Mouse (Mus musculus): ENCODE results near the gene Skil.

The Skil gene

DNA sequence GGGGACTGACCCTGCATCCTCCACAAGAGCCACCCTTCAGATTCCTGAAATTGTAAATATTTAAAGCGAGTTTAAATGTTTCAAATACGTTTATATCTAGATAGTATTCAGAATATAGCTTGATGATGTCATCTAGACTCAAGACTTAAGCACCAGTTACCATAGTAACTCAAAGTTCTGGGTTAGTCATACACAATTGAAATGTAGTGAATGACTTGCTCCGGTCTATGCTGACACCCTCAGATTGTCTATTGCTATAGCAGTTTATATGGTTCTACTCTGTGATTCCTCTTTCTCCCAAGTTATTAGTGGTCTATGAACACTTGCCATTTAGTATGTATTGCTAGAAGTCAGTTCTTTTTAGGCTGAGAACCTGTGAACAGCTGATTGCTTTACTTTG lies 14.2 kb downstream of the Skil start:
- intact Hi-C loops (cut with DNase I) = no loop called here

DNA sequence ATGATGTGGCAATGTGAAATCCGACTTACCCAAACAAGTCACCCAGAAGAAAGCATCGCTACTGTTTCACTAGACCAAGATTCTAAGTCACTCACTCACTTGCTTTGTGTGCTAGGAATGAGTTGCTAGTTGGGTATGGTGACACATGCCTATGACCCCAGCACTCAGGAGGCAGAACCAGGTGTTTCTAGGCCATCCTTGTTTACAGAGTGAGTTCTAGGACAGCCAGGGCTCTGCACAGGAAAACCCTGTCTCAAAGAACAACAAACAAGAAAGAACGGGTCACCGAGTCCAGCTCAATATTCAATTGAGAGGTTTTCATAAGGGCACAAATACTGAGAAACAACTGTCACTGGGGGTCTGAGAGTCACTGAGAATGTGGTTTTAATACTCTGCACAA lies 28.2 kb downstream of the Skil start:
- intact Hi-C loops (cut with DNase I) = no loop called here

DNA sequence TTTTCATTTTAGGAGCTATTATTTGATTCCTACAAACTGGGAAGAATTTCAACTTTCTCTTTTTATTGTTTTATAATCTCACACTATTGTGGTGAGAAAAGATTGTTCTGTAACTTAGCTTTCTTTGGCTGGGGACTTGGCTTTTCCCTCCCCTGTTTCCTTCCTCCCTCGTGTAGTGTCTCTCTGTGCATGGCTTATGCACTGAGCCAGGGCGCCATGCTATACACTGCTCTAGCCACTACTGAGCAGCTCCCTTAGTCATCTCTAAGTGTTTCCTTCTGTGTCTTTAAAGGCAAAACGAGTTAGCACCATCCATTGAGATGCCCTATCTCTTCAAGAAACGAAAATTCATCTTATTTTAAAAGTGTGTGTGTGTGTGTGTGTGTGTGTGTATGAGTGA lies 31.4 kb downstream of the Skil start:
- intact Hi-C loops (cut with DNase I) = no loop called here

DNA sequence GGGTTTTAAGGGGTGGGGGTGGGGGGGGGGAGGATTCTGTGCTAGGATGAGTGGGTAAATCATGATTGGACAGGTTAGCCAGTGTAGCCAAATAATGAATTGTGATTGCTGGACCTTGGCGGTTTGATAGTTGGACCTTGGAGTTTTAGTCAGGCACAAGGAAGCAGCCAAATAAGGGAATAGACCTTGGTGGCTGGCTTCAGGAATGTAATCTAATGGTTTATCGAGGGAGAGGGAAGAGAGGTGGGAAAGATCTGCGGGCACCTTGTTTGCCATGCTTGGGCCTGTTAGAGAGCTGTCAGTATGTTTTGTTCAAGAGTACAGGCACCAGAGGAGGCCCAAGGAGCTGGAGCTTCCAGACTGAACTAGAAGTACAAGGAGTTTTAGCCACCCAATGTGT lies 32.0 kb downstream of the Skil start:
- intact Hi-C loops (cut with DNase I) = no loop called here

DNA sequence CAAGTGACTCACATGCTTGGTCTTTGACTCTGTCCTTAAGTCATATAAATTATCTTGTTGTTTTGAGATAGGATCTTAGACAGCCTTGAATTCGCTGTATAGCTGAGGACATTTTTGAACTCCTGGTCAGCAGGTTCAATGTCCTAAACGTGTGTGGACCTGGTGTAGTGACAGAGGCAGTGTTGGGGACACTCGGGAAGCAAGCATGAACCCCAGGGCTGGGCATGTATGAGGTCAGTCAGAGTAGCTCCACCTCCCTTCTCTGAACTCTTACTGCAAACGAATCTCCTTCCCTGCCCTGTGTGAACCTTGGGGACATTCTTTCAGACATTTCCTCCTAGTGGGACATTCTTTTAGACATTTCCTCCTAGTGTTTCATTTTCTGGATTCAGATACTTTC lies 34.9 kb downstream of the Skil start:
- intact Hi-C loops (cut with DNase I) = loop anchor here (5.0 to 10.0 kb wide), 2 partner anchors 32 to 155 kb away; partner anchors contain the start of gene Skil

DNA sequence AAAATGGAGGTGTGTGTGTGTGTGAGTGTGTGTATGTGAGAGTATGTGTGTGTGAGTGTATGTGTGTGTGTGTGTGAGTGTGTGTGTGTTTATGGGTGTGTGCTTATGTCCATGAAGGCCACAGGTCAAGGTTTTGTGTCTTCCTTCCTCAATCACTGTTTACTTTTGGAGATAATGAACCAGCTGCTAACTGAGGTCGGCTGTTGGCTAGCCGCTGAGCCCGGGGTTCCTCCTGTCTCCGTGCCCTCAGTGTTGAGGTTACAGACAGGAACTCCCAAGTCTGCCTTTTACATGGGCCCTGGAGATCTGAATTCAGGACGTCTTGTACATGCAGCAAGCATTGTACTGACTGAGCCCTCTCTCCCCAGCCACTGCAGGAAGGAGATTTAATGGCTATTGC lies 38.8 kb downstream of the Skil start:
- intact Hi-C loops (cut with DNase I) = loop anchor here (5.0 to 10.0 kb wide), 2 partner anchors 36 to 159 kb away; partner anchors contain the start of gene Skil

DNA sequence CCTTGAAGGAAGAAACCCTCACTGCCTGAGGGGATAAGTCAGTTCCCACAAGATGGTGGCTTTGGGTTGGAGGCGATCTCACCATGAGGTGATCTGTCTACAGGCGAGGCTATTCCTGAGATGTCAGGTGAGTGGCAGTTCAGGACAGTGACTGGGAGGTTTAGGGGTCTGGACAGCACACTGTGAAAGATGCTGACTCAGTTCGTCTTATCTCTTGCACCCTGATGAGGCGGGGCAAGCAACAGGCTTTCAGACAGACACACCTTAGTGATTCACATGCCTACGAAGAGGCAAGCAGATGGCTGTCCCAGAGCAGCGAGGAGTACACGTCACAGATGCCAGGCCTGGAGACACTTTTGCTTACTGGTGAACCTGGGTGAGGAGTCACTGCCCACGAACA lies 39.4 kb downstream of the Skil start:
- intact Hi-C loops (cut with DNase I) = loop anchor here (5.0 to 10.0 kb wide), 2 partner anchors 37 to 159 kb away; partner anchors contain the start of gene Skil

DNA sequence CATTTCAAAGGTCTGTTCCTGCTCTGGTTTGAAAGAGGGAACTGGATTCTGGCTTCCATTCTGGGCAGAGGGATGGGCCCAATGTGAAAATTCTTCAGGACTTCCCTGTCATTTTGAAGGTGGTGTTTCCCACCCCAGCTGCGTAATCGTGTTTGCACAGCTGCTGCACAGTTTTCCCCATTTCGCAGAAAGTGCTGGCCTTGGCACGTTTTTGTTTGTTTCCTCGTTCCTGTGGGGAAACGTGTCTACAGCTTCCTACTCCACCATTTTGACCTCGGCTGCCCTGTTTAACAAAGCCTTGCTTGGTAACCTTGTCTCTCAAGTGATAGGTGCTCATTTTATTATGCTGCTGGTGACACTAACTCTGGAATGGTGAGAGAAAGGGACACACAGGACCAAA lies 39.8 kb downstream of the Skil start:
- intact Hi-C loops (cut with DNase I) = loop anchor here (5.0 to 10.0 kb wide), 2 partner anchors 37 to 160 kb away; partner anchors contain the start of gene Skil

DNA sequence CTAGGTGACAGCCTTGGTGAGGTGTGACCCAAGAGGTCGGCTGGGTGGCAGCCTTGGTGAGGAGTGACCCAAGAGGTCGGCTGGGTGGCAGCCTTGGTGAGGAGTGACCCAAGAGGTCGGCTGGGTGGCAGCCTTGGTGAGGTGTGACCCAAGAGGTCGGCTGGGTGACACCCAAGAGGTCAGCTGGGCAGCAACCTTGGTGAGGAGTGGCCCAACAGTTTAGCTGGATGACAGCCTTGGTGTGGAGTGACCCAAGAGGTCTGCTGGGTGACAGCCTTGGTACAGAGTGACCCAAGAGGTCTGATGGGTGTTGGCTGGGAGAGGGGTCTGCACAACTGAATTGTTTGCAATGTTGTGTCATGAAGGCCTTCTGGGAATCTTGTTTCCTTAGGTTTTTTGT lies 41.7 kb downstream of the Skil start:
- intact Hi-C loops (cut with DNase I) = loop anchor here (10.0 kb wide), 1 partner anchor 162 kb away; no protein-coding TSS in a partner anchor

DNA sequence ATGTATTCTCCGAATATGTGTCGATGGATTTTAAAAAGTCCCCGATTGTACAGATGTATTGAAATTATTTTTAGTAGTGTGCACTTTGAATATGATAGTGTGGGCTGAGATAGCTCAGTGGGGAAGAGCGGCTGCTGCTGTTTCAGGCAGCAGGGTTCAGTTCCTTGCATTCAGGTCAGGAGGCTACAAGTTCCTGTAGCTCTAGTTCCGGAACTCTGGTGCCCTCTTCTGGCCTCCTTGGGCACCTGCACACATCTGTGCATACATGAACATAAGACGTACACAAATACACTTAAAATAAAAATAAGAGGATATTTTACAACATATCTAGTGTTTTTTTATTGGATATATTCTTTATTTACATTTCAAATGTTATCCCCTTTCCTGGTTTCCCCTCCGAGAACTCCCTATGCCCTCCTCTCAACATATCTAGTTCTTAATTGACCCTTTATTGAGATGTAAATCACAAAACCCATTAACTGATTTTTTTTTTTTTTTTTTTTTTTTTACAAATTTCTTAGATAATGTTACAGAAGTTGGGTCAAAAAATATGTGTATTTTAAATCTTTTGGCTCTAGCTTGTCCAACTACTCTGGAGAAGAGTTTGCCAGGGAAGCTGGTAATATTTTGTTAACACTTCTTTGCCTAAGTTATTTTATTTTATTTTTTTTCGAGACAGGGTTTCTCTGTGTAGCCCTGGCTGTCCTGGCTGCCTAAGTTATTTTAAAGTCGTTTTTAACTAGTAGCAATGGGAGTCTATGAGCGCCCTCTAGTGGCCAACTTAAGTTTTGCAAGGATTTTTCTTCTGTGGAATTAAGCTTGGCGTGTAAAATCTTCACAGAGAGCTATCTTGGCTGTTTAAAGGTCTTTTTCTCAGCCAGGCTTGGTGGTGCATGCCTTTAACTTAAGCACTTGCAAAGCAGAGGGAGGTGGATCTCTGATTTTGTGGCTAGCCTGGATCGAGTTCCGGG lies 43.9 kb downstream of the Skil start:
- intact Hi-C loops (cut with DNase I) = loop anchor here (2.0 to 10.0 kb wide), 2 partner anchors 82 to 164 kb away; no protein-coding TSS in a partner anchor

DNA sequence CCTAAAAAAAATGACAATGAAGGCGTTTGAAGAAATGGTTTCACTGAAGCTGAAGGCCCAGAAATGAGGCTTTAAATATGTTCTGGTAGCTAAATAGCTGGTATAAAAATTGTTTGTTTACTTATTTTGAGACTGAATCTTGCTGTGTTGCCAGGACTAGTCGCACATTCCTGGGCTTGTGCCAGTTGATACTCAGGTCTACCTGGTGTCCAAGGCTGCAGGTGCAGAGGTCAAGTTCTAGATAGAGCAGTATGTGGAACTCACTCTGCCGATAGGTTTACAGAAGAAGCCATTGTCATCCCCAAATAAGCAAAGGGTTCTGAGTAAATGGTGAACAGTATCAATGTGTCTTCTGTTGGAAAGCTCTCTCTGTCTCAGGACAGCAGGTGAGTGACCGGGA lies 46.8 kb downstream of the Skil start:
- intact Hi-C loops (cut with DNase I) = loop anchor here (10.0 kb wide), 1 partner anchor 547 kb away; the partner anchor contains the start of gene Actrt3

DNA sequence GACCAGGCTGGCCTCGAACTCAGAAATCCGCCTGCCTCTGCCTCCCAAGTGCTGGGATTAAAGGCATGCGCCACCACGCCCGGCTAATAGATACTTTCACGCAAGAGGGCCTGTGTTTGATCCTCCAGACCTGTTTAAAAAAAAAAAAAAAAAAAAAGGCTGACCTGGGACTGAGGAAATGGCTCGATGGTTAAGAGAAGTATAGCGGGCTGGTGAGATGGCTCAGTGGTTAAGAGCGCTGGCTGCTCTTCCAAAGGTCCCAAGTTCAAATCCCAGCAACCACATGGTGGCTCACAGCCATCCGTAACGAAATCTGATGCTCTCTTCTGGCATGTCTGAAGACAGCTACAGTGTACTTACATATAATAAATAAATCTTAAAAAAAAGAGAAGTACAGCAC lies 50.4 kb downstream of the Skil start:
- intact Hi-C loops (cut with DNase I) = loop anchor here (10.0 kb wide), 1 partner anchor 550 kb away; the partner anchor contains the start of gene Actrt3

DNA sequence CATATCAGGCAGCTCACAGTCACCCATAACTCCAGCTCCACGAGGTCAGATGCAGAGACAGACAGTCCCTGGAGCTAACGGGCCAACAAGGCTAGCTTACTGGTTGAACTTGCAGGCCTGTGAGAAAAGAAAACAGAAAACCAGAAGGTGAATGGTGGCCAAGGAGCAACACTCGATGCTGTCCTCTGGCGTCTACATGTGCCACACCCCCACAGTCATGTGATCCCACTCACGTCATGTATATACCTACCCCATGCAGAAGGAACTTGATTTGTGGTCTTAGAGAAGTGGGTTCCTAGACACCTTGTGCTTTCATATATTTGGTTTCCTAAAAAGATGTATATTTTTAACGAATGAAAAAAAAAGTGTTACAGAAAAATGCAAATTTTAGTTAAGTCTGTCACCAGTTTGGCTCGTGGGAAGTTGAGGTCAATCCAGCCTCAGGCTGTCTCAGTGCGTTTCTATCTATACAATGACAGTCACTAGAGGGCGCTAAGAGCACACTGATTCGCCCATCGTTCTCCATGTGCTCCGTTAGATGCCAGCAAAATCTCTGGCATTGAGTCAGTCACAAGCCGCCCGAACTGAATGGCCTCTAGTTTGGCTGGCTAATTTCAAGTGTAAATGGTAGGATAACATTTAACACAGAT lies 50.9 kb downstream of the Skil start:
- intact Hi-C loops (cut with DNase I) = loop anchor here (1.0 to 10.0 kb wide), 4 partner anchors 93 to 551 kb away; partner anchors contain the start of gene Actrt3

DNA sequence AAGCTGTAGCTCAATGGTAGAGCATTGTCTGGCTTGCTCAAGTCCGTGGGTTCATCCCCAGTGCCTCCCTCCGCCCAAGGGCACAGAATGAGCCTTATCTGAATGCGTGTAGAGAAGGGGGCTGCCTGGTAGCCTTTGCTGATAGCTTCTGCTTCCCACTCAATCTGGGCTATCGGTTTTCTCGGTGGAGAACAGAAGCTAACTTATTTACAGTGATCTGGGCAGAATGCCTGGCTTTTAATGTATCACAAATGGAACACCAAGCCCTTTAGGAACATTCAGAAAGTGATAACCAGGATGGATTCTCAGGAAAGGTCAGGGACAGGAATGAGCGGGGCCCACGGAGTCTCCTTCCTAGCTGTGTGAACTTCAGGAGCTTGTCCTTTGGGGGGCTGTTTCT lies 53.7 kb downstream of the Skil start:
- intact Hi-C loops (cut with DNase I) = loop anchor here (10.0 kb wide), 1 partner anchor 554 kb away; the partner anchor contains the start of gene Actrt3

DNA sequence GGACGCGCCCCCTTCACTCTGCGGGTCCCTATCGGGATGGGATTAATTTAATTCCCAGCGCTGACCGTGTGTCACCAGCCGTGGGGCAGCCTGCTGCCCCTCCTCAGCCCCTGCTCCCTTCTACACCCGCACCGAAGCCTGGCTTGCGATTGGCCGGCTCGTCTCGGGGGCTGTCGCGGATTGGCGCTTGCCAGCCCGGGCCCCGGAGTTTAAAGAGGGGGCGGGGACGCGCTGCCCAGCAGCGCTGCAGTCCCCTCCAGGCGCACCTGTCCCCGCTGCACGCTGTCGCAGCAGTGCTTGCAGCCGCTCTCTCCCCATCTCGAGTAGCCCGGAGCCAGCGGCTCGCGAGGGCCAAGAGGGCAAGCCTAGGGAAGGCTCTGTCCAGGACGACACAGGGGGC lies 54.8 kb downstream of the Skil start, which contains the start of gene Cldn11:
Cldn11 (plus strand) TSS at position 215 of the 400 bp plus-strand sequence.
- intact Hi-C loops (cut with DNase I) = loop anchor here (10.0 kb wide), 1 partner anchor 555 kb away; the partner anchor contains the start of gene Actrt3

DNA sequence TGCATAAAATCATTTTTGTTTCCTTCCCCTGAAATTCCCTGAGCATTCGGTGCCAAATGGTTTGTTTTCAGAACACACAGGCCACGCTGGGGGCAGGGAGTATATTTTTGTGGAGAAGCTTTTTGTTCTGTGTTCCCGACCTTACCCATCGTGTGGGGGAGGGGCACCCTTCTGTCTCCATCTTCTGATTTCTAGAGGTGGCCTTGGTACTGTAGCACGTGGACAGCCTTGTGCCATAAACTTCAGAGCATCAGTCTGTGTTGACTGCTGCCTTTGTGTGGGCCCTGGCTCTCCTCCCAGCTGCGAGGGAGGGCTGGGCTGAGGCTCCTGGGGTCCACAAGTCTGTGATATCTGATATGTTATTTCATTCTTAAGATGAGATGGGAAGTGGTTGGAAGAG lies 57.2 kb downstream of the Skil start:
- intact Hi-C loops (cut with DNase I) = no loop called here

DNA sequence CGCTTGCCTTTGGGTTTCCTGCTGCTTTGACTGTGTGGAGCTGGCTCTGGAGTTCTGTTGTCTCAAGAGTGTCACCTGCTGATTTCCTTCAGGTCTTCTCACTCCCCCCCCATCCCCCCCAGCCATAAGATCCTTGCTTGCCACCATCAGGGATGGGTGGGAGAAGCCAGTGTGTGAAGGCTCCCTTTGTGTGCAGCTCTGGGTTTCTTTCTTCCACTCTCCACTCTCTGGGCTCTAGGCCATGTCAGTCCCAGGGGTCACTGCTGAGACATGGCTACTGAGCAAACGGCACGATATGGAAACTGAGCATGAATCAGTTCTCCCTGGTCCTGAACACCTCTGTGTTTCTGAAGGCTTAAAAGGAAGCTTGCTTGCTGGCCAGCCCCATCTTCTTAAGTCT lies 61.3 kb downstream of the Skil start:
- intact Hi-C loops (cut with DNase I) = no loop called here

DNA sequence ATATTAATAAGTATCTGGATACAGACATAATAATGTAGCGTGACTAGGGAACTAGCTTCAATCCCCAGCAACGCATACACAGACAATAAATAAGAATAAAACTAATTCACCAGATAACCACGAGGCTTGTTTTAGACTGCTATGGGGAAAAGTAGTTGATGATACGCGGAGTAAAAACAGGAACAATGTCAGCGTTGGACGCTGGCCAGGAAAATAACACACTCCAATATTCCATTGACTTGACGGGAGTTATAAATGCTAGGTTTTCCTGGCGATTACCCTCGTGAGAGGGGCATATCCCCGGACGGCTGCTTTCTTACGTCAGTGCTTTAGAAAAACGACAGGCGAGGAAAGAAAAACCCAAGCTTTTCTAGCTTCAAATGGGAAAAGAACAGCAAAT lies 62.9 kb downstream of the Skil start:
- intact Hi-C loops (cut with DNase I) = no loop called here

DNA sequence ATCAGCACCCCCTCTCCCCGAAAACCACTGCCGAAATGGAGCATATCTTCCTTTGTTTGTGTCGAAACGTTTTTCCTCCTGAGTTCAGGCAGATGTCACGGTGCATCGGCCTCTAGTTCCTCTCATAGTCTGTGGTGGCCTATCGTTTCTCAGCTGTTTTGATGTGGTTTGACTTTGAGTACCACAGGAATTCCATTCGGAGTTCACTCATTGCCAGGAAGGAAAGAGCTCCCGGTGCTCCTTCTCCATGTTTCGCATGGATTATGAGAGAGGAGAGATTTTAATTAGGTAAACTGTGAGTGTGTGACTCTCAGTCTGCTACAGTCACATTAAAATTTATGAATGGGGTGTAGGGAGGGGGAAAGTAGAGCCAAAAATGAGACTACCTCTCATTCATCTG lies 65.2 kb downstream of the Skil start:
- intact Hi-C loops (cut with DNase I) = no loop called here

DNA sequence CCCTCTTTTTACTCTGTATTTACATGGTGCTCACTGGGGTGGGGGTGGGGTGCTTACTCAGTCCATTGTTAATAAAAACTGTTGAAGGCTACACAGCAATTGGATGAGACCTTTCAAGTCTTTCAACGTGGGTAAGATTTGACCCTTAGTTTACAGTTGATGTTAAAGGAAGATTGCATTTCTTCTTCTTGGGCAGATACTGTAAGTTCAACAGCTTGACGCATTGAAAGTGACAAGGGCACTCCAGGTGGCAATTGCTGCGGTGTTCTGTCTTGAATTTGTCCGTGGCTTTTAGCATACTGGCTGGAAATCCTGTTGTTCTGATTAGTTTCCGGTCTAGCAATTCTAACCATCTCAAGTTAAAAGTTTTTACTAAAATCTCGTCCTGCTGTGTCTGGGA lies 66.5 kb downstream of the Skil start:
- intact Hi-C loops (cut with DNase I) = no loop called here

DNA sequence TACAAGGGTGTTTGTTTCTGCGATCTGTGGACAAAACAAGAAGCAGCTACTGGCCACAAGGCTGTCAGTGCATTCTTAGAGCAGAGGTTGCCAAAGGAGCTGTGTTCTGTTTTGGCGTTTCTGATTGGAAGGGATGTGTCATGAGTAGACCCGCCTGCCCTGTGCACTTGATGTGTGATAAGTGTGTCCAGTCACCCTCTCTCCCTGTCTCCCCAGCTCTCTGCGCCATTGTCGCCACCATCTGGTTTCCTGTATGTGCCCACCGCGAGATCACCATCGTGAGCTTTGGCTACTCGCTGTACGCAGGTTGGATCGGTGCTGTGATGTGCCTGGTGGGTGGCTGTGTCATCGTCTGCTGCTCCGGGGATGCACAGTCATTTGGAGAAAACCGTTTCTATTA lies 68.0 kb downstream of the Skil start:
- intact Hi-C loops (cut with DNase I) = no loop called here

DNA sequence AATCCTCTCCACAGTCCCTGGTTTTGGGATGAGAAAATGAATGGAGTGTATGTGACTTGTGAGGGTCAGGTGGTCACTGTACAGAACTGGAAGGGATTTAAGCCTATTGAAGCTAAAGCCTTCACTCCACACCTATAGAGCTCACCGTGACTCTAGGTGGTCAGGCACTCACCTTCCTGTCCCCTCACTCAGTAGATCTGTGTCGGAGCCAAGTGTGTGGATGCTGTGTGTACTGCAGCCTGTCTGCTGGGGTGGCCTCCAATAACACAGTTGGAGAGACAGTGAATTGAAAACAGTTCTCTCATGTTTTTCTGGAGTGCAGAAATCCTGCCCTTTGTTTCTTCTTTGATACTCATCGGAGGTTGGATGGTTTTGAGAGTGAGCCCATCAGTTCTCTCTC lies 70.9 kb downstream of the Skil start:
- intact Hi-C loops (cut with DNase I) = no loop called here
